Mouse (Mus musculus): ENCODE measurements around the gene Bloc1s6. TPM values are rescaled to one million over a fixed set of nuclear protein-coding genes. Genes with fewer than 3 reads are reported as not detected.

The Bloc1s6 gene
- polyA plus RNA-seq, 1 experiment from 2014 or later: 42.8 TPM

DNA sequence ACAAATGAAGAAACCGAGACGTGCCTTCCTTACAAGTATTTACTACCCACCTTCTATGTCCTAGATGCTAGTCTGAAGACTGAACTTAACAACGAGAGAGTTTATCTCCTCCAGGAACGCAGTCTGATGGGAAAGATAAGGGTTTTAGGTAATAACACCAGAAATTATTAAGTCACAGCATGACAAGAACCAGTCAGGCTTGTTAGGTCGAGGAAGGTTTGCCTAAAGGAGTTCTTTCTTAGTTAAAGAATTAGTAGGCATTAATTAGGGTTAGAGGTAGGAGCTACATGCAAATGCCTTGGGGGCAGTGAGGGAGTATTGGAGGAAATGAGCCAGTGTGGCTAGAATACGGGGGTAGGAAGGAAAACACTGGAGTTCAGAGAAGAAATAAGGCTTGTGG lies 51.4 kb downstream of the Bloc1s6 start:
- Histone ChIP-seq H3K4me2 (no peak overlapping the region), H3K27me3 (replicated peaks; ENCODE audit: control insufficient read depth, insufficient read depth, low read length) (no peaks in the 10 kb centered on the region), H3K4me3 (ENCODE audit: low read depth, low read length) (no peak overlapping the region), H3K9me3 (ENCODE audit: control insufficient read depth, low read length) (no peaks in the 10 kb centered on the region), H3K9ac (ENCODE audit: low read depth, low read length) (no peak overlapping the region), H3K27ac (ENCODE audit: low read depth, low read length) (no peak overlapping the region), H3K36me3 (ENCODE audit: control insufficient read depth, insufficient read depth, low read length) (no peaks in the 10 kb centered on the region), H3K4me1 (replicated peaks; ENCODE audit: control insufficient read depth, insufficient read depth, low read length) (no peaks in the 10 kb centered on the region)
- 66% methylated on average over 6 of the region's 6 CpGs for WGBS
- ATAC-seq (replicated peaks; ENCODE audit: low FRiP score) (no peak), DNase-seq (ENCODE audit: low spot score) (no peak)

Other genes with a start within 250 kb of the Bloc1s6 start
- gene Gatm, start 127.2 kb upstream of the Bloc1s6 start, polyA plus RNA-seq (2014; fragmentation: Nextera tagmentation; extraction: Ambion mirVana): 24.5 and 25.5 TPM in 2 replicates
- not detected in 2 replicates for gene AA467197, start 101.5 kb upstream of the Bloc1s6 start, polyA plus RNA-seq (2014; fragmentation: Nextera tagmentation; extraction: Ambion mirVana)
- gene Slc30a4, start 35.8 kb upstream of the Bloc1s6 start, polyA plus RNA-seq (2014; fragmentation: Nextera tagmentation; extraction: Ambion mirVana): 3.3 and 3.7 TPM in 2 replicates
- 2.3 and 2.5 TPM in 2 replicates for gene Sqor, start 26.7 kb downstream of the Bloc1s6 start, polyA plus RNA-seq (2014; fragmentation: Nextera tagmentation; extraction: Ambion mirVana)